Mouse (Mus musculus): ENCODE results near the gene Gm13290. TPM values are rescaled to one million over a fixed set of nuclear protein-coding genes. Genes with fewer than 3 reads are reported as not detected.
A peak's percentile ranks its signal among the peaks of the same experiment; 100 is the strongest.
"Not testable (repeated sequence)": the region's sequence is repeated elsewhere in the genome, so short reads cannot be mapped to it uniquely, and the experiment has no call there.

Gm13290 gene
- polyA plus RNA-seq, 1 experiment from 2014 or later: 0.44 TPM

GRCm38 (mm10) chr4:88756581-88757513 lies 16.8 kb upstream of the Gm13290 start:
- H3K4me1 ChIP-seq (ENCODE audit: control insufficient read depth, insufficient read depth, low read length); H3K27me3 ChIP-seq (replicated peaks; ENCODE audit: control insufficient read depth, insufficient read depth, low read length); H3K36me3 ChIP-seq (ENCODE audit: control insufficient read depth, insufficient read depth, low read length); H3K9me3 ChIP-seq (ENCODE audit: control insufficient read depth, low read length): not testable (repeated sequence)
- peak overlapping the region; percentile 49 for H3K4me3 ChIP-seq (ENCODE audit: low read length)
- WGBS: 10% methylated on average over 28 of the region's 31 CpGs
- H3K27ac ChIP-seq (ENCODE audit: low read length): peak overlapping the region; percentile 94
- H3K4me2 ChIP-seq (ENCODE audit: low read depth, low read length): peak overlapping the region; percentile 59
- peak; percentile 33; the same call in 1 of the 2 replicates for ATAC-seq
- H3K9ac ChIP-seq (ENCODE audit: low read depth, low read length): peak overlapping the region; percentile 72

GRCm38 (mm10) chr4:88757628-88758031 lies 16.0 kb upstream of the Gm13290 start:
- H3K27me3 ChIP-seq (replicated peaks; ENCODE audit: control insufficient read depth, insufficient read depth, low read length); H3K4me1 ChIP-seq (ENCODE audit: control insufficient read depth, insufficient read depth, low read length); H3K36me3 ChIP-seq (ENCODE audit: control insufficient read depth, insufficient read depth, low read length); H3K9me3 ChIP-seq (ENCODE audit: control insufficient read depth, low read length): not testable (repeated sequence)
- under 1% methylated on average over 19 of the region's 21 CpGs for WGBS
- Histone ChIP-seq H3K4me2 (ENCODE audit: low read depth, low read length) (peak overlapping the region; percentile 59), H3K4me3 (ENCODE audit: low read length) (peak overlapping the region; percentile 49), H3K9ac (ENCODE audit: low read depth, low read length) (peak overlapping the region; percentile 72), H3K27ac (ENCODE audit: low read length) (peak overlapping the region; percentile 94)
- peak; percentile 100 for ATAC-seq

GRCm38 (mm10) chr4:88758751-88759150 lies 14.9 kb upstream of the Gm13290 start:
- not testable (repeated sequence) for H3K9ac ChIP-seq (ENCODE audit: low read depth, low read length); ATAC-seq; H3K36me3 ChIP-seq (ENCODE audit: control insufficient read depth, insufficient read depth, low read length); H3K4me2 ChIP-seq (ENCODE audit: low read depth, low read length); H3K27me3 ChIP-seq (replicated peaks; ENCODE audit: control insufficient read depth, insufficient read depth, low read length); H3K4me3 ChIP-seq (ENCODE audit: low read length); H3K9me3 ChIP-seq (ENCODE audit: control insufficient read depth, low read length); H3K27ac ChIP-seq (ENCODE audit: low read length); H3K4me1 ChIP-seq (ENCODE audit: control insufficient read depth, insufficient read depth, low read length)
- WGBS: 79% methylated on average over 9 of the region's 9 CpGs

- WGBS: 25% methylated on average over 10 of the region's 14 CpGs
- peak within 1 kb of the TSS; percentile 51 for H3K27ac ChIP-seq (ENCODE audit: low read length)
- not testable (repeated sequence) for H3K4me1 ChIP-seq (ENCODE audit: control insufficient read depth, insufficient read depth, low read length)
These were observed 13.9 kb upstream of the Gm13290 start, which contains the start of gene Gm13283 for GRCm38 (mm10) chr4:88759610-88760268. Gm13283 (plus strand) TSS chr4:88760119.

DNA sequence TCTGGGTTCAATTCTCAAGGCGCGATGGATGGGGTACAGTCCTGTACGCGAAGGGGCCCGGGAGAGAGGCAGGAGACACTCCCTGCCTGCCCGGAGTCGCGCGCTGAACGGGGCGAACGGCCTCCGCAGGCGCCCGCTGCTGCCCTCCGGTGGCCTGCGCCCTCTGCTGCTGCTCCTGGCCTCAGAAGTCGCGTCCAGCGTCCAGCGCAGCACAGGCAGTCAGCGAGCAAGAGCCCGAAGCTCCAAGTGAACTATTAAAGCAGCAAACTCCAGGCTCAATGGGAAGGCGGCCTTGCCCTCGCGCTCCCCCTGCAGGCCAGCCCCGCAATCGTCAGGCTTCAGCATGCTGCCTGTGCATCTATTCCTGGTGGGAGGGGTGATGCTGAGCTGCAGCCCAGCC lies 13.2 kb upstream of the Gm13290 start:
- ATAC-seq; H3K36me3 ChIP-seq (ENCODE audit: control insufficient read depth, insufficient read depth, low read length); H3K9me3 ChIP-seq (ENCODE audit: control insufficient read depth, low read length); H3K27me3 ChIP-seq (replicated peaks; ENCODE audit: control insufficient read depth, insufficient read depth, low read length); H3K4me1 ChIP-seq (ENCODE audit: control insufficient read depth, insufficient read depth, low read length): not testable (repeated sequence)
- peak overlapping the region; percentile 24; the same call in 1 of the 2 replicates for H3K9ac ChIP-seq (ENCODE audit: low read depth, low read length)
- peak overlapping the region; percentile 37 for H3K4me3 ChIP-seq (ENCODE audit: low read length)
- H3K4me2 ChIP-seq (ENCODE audit: low read depth, low read length): peak overlapping the region; percentile 39
- peak overlapping the region; percentile 51 for H3K27ac ChIP-seq (ENCODE audit: low read length)
- WGBS: 0% methylated on average over 21 of the region's 28 CpGs

More at GRCm38 (mm10) chr4:88759610-88760268, 13.9 kb upstream of the Gm13290 start, which contains the start of gene Gm13283:
- not testable (repeated sequence) for H3K9me3 ChIP-seq (ENCODE audit: control insufficient read depth, low read length); H3K36me3 ChIP-seq (ENCODE audit: control insufficient read depth, insufficient read depth, low read length); ATAC-seq; H3K27me3 ChIP-seq (replicated peaks; ENCODE audit: control insufficient read depth, insufficient read depth, low read length)
- peak within 1 kb of the TSS; percentile 24; the same call in 1 of the 2 replicates for H3K9ac ChIP-seq (ENCODE audit: low read depth, low read length)
- H3K4me3 ChIP-seq (ENCODE audit: low read length): peak within 1 kb of the TSS; percentile 37
- H3K4me2 ChIP-seq (ENCODE audit: low read depth, low read length): peak within 1 kb of the TSS; percentile 39

- H3K9ac ChIP-seq (ENCODE audit: low read depth, low read length); H3K27ac ChIP-seq (ENCODE audit: low read length); H3K4me1 ChIP-seq (ENCODE audit: control insufficient read depth, insufficient read depth, low read length); H3K9me3 ChIP-seq (ENCODE audit: control insufficient read depth, low read length); ATAC-seq; H3K27me3 ChIP-seq (replicated peaks; ENCODE audit: control insufficient read depth, insufficient read depth, low read length); H3K36me3 ChIP-seq (ENCODE audit: control insufficient read depth, insufficient read depth, low read length); H3K4me2 ChIP-seq (ENCODE audit: low read depth, low read length); H3K4me3 ChIP-seq (ENCODE audit: low read length): not testable (repeated sequence)
- WGBS: 57% methylated on average over 6 of the region's 8 CpGs
These were observed 11.9 kb upstream of the Gm13290 start for GRCm38 (mm10) chr4:88761776-88762175.

- not testable (repeated sequence) for H3K27me3 ChIP-seq (replicated peaks; ENCODE audit: control insufficient read depth, insufficient read depth, low read length); H3K4me3 ChIP-seq (ENCODE audit: low read length); ATAC-seq; H3K9me3 ChIP-seq (ENCODE audit: control insufficient read depth, low read length); H3K36me3 ChIP-seq (ENCODE audit: control insufficient read depth, insufficient read depth, low read length); H3K4me2 ChIP-seq (ENCODE audit: low read depth, low read length); H3K27ac ChIP-seq (ENCODE audit: low read length); H3K9ac ChIP-seq (ENCODE audit: low read depth, low read length); H3K4me1 ChIP-seq (ENCODE audit: control insufficient read depth, insufficient read depth, low read length)
- 65% methylated on average over 8 of the region's 9 CpGs for WGBS
These were observed 11.3 kb upstream of the Gm13290 start for GRCm38 (mm10) chr4:88762341-88762740.

- H3K27me3 ChIP-seq (replicated peaks; ENCODE audit: control insufficient read depth, insufficient read depth, low read length); H3K9me3 ChIP-seq (ENCODE audit: control insufficient read depth, low read length); ATAC-seq; H3K4me1 ChIP-seq (ENCODE audit: control insufficient read depth, insufficient read depth, low read length); H3K36me3 ChIP-seq (ENCODE audit: control insufficient read depth, insufficient read depth, low read length): not testable (repeated sequence)
- H3K4me3 ChIP-seq (ENCODE audit: low read length): peak overlapping the region; percentile 39
- peak overlapping the region; percentile 61; the same call in 1 of the 2 replicates for H3K27ac ChIP-seq (ENCODE audit: low read length)
- peak overlapping the region; percentile 54; the same call in 1 of the 2 replicates for H3K9ac ChIP-seq (ENCODE audit: low read depth, low read length)
- WGBS: 3% methylated on average over 22 of the region's 42 CpGs
- peak overlapping the region; percentile 47 for H3K4me2 ChIP-seq (ENCODE audit: low read depth, low read length)
These were observed 10.1 kb upstream of the Gm13290 start for GRCm38 (mm10) chr4:88763384-88764018.

DNA sequence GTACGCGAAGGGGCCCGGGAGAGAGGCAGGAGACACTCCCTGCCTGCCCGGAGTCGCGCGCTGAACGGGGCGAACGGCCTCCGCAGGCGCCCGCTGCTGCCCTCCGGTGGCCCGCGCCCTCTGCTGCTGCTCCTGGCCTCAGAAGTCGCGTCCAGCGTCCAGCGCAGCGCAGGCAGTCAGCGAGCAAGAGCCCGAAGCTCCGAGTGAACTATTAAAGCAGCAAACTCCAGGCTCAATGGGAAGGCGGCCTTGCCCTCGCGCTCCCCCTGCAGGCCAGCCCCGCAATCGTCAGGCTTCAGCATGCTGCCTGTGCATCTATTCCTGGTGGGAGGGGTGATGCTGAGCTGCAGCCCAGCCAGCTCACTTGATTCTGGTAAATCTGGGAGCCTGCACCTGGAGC lies 3.0 kb downstream of the Gm13290 start, which contains the start of gene Gm13289:
TSS of gene Gm13289 (plus strand) at position 301 of the 400 bp plus-strand sequence.
- H3K36me3 ChIP-seq (ENCODE audit: control insufficient read depth, insufficient read depth, low read length); H3K9ac ChIP-seq (ENCODE audit: low read depth, low read length); H3K4me2 ChIP-seq (ENCODE audit: low read depth, low read length); H3K9me3 ChIP-seq (ENCODE audit: control insufficient read depth, low read length); H3K27ac ChIP-seq (ENCODE audit: low read length); H3K27me3 ChIP-seq (replicated peaks; ENCODE audit: control insufficient read depth, insufficient read depth, low read length); H3K4me3 ChIP-seq (ENCODE audit: low read length); ATAC-seq; H3K4me1 ChIP-seq (ENCODE audit: control insufficient read depth, insufficient read depth, low read length): not testable (repeated sequence)
- WGBS: no CpG with 5 or more reads among the region's 29 CpGs
